Mouse (Mus musculus) brain, embryonic 14.5 days (tissue): ENCODE measurements at regions not wholly inside any gene's neighbourhood (a gene's known extent, or its start where the extent isn't known, plus 50 kb on each side); places are given as distances from the start of the nearest gene placed in this dataset.
"Not testable (repeated sequence)": the region's sequence is repeated elsewhere in the genome, so short reads cannot be mapped to it uniquely, and the experiment has no call there.

Source experiments
- DNase-seq: peaks from one replicate; pipeline ENCODE4 v3.0.0-alpha.2; 2011; ENCODE audit warnings: low read depth
- CTCF ChIP-seq: fragments of 200-500 bp; IDR thresholded peaks from 2 replicates; pipeline ENCODE4 v1.5.1; 2012; ENCODE audit warnings: inconsistent platforms, mild to moderate bottlenecking, moderate library complexity, borderline replicate concordance; ENCODE audit not compliant: insufficient read depth, insufficient read length; ENCODE audit errors: extremely low read depth
- POLR2A ChIP-seq: fragments of 200-500 bp; IDR thresholded peaks from 2 replicates; pipeline ENCODE4 v1.6.1; 2012; ENCODE audit warnings: mild to moderate bottlenecking, inconsistent platforms, borderline replicate concordance; ENCODE audit not compliant: poor library complexity, insufficient read depth, insufficient read length, severe bottlenecking; ENCODE audit errors: extremely low read depth

GRCm38 (mm10) chr15:34027111-34027510, 330.6 kb downstream of the 9430069I07Rik start:
- DNase-seq, result not testable (repeated sequence)

DNA sequence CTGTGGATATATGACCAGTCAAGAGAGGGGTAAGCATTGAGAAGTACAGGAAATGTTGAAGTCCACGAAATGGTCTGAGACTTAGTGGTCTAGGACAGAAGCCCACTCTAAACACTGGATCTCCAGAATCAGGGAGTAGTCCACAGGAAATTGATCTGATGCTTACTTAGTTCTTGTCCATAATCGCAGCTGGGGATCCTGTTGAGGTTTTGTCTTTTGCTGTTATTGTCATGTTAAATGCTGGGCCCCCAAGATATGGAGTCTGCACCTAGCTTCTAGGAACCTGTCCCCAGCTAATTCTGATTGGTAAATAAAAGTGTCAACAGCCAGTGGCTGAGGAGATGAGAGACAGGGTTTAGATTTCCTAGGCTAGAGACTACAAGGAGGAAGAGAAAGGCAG, 332.3 kb downstream of the 9430069I07Rik start:
- no peak for TF ChIP-seq CTCF
- TF ChIP-seq POLR2A, result no peak
- no peak for DNase-seq

DNA sequence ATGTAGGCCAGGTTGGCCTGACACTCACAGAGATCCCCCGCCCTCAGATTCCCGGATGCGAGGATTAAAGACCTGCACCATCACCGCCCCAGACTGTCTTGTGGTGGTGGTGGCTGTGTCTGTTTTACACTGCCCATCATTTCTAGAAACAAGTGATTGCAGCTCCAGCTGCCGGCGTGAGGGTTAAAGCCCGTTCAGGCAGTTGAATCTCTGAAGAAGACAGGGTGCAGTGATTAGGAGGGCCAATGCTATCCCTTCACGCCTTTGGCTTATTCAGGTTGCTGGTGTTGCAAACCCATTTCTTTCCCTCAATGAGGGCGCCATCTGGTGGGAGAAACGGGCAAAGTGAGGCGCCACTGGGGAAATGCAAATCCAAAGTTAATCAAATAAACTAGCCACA, 335.8 kb downstream of the 9430069I07Rik start:
- DNase-seq, result peak; percentile 78
- TF ChIP-seq CTCF, result peak; percentile 84
- no peak for TF ChIP-seq POLR2A

DNA sequence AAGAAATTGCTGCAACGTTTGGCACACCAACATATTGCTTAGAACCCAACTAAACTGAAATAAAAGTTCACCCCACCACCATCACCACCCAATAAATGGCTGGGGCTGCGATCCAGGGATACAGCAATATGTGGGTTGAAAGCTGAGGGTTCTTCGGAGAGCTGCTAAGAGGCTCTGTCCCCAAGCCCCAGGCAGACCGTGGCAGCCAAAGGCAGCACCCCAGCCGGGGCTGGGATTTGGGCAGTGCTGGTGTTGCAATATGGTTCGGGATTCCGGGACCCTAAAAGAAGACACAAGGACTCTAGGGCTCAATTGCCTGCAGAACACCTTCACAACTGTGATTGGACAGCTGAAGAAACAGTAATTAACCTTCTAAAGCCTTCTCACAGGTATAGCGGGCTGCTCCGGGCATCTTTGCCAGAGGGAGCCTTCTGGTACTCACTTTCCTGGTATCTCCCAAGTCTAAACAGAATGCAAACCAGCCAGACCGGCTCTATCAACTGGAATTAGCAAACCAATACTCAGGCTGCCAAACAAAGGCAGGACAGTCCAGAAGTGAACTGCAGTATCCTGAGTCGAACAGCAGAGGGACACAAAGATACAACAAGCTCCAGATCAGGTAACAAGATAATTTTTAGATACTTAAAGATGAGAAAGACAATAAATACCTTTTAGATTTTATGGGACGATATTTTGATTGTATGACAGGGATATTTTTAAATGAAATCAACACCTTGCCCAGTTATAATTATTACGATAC, 341.1 kb downstream of the 9430069I07Rik start:
- peak; percentile 73 for DNase-seq
- peak; percentile 60; the same call in 1 of the 2 replicates for TF ChIP-seq CTCF
- TF ChIP-seq POLR2A, result no peak

- TF ChIP-seq POLR2A, result no peak
- TF ChIP-seq CTCF, result no peak
- DNase-seq, result no peak
Observed at GRCm38 (mm10) chr15:34008591-34008990, 349.1 kb downstream of the 9430069I07Rik start.

DNA sequence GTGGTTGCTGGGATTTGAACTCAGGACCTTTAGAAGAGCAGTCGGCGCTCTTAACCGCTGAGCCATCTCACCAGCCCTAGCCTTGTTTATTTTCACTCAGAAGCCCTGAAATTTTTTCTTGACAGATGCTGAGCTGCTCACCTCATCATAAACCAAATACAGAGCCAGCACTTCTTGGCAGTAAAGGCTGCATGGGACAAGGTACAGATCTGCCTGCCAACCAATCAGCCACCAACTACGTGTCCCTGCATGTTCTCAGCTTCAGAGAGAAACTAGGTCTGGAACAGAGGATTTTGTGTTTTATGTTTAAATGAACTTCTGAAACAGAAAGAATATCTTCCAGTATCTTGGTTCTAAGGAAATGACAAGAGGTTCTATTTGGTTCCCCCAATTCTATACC, 365.3 kb downstream of the 9430069I07Rik start:
- no peak for TF ChIP-seq POLR2A
- TF ChIP-seq CTCF, result no peak
- DNase-seq, result peak; percentile 47

DNA sequence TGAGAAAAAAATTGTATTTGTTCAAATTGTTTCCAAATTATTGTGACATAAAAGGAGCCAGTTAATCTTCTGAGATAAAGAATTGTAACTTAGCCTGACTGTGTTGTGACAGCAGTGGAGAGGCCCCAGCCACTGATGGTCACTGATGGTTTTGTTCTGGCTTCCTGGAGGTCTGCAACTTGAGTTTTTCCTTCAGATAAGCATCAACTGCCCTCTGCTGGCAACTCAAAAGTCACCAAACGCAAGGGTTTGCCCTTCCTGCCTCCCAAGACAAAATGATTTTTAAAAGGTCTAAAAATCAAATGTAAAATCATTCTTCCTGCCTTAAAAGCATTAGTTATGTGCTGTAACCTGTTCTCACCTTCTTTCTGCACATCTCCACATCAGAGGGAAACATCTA, 382.6 kb downstream of the 9430069I07Rik start:
- DNase-seq, result peak; percentile 35
- TF ChIP-seq CTCF, result peak; percentile 37; the same call in 1 of the 2 replicates
- TF ChIP-seq POLR2A, result no peak

DNA sequence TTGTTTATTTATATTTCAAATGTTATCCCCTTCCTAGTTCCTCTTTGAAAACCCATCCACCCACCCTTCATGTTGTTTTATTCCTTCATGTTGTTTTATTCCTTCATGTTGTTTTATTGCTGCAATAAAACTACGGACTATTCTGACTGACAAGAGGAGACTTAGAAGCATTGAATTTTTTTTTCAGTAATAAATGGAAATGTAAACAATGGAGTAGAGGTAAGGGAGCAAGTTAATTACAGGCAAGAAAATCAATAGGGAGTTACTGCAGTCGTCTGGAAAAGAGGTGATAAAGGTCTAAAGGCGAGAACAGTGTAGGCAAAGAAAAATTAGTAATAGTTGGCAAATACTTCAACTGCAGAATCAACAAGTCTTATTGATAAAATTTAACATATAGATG, 384.2 kb downstream of the 9430069I07Rik start:
- TF ChIP-seq POLR2A (no peak), CTCF (no peak)
- no peak for DNase-seq

DNA sequence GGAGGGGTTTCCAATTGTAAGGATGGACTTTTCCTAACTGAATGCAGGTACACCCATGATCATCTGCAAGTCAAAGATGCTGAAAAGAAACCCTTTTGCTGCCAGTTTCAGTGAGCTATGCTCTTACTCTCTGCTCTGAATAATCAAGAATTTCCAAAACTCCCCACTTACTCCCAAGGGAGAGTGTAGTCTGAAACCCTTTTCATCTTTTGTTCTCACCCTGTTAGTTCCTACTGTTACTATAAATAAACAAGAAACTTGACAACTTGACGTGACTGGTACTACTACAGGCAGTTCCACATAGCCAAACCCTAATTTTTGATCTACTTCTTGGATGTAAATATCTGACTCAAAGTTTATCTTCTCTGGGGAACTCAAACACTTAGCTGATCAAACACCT, 388.3 kb downstream of the 9430069I07Rik start:
- TF ChIP-seq CTCF (no peak), POLR2A (no peak)
- no peak for DNase-seq

DNA sequence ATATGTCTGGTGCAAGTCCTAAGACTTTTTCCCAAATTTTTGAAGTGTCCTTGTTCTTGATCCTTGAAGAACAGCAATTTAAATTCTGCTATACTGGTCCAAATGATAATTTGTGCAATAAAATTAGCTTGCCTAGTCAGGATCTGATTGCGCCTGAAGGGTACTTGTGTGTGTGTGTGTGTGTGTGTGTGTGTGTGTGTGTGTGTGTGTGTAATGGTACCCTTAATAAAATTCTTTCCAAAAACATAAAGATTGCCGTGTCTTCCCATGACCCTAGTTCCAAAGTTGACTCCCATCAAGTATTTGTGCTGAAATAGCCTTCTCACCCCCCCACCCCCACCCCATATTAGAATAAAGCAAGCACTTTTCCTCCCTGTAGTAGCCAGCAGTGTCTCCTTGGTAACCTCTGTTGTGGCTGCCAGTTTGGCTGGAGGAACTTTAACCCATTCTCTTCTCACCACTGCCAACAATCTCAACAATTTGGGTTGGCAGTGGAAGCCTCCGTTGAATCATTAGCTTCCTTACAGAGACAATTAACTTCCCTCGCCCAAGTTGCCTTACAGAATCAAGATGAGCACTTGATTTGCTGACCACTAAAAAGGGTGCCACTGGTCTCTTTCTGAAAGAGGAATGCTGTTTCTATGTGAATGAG, 422.5 kb downstream of the 9430069I07Rik start:
- peak; percentile 68 for DNase-seq
- TF ChIP-seq POLR2A, result no peak
- no peak for TF ChIP-seq CTCF

DNA sequence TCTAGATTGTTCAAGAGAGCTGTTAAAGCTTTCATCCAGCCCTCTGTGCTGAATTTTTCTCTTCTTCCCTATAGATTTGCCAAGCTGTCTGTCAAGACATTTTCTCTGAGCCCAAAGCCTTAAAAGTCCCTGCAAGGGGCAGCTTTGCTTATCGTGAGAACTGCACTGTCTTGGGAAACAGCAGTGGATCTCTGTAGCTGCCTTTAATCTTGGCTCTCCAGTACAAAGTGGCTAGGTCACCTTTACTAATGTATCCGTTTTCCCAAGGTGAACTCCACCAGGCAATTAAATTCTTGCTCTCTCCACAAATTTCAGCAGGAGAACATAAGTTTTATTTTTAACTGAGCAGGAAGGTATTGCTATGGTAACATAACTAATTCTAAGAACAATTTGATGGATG, 431.2 kb downstream of the 9430069I07Rik start:
- DNase-seq, result peak; percentile 12
- TF ChIP-seq CTCF (no peak), POLR2A (no peak)
